Mouse (Mus musculus) lung, adult 2 months (tissue): ENCODE data around the gene Kcnab2.

Experiments
- CTCF ChIP-seq: fragments of 200-500 bp; IDR thresholded peaks from 2 replicates; pipeline ENCODE4 v1.5.1; 2011; ENCODE audit warnings: mild to moderate bottlenecking, low read length, control low read depth; ENCODE audit not compliant: insufficient read depth
- POLR2A ChIP-seq: fragments of 200-500 bp; IDR thresholded peaks from 2 replicates; pipeline ENCODE4 v1.6.1; 2011; ENCODE audit warnings: low read depth, mild to moderate bottlenecking, control low read depth, low read length, borderline replicate concordance; ENCODE audit errors: extremely low read depth

GRCm38 (mm10) chr4:152462516-152462915 lies 15.2 kb downstream of the Kcnab2 start:
- no peak for TF ChIP-seq CTCF
- TF ChIP-seq POLR2A: no peak
